Mouse (Mus musculus) heart, postnatal 25 days (tissue): ENCODE measurements at regions not wholly inside any gene's neighbourhood (a gene's known extent, or its start where the extent isn't known, plus 50 kb on each side); places are given as distances from the start of the nearest gene placed in this dataset.

ENCODE experiments used
- DNase-seq: peaks from one replicate; pipeline ENCODE4 v3.0.0; 2022; ENCODE audit warnings: low spot score
- intact Hi-C: fragments of 180-260 bp; cut with DNase I; formaldehyde crosslinking; loops from one replicate; pipeline ENCODE4 v1.15.1; 2025

DNA sequence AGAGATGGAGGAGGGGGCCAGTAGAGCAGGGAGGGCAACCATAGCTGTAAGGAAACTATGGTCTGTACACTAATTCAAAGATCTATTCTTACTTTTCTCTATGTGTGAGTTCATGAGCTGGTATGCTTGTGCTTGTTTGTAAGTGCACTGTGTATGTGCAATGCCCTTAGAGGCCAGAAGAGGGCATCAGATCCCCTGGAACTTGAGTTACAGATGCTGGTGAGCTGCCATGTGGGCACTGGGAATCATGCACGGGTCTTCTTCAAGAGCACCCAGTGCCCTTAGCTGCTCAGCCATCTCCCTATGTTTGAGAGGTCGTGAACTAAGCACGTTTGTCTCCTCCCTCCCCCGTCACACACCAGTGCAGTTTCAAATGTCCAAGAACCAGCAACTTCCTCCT, 68.9 kb downstream of the Tbx3 start:
- DNase-seq, result no peak
- intact Hi-C loops, result no loop called here

DNA sequence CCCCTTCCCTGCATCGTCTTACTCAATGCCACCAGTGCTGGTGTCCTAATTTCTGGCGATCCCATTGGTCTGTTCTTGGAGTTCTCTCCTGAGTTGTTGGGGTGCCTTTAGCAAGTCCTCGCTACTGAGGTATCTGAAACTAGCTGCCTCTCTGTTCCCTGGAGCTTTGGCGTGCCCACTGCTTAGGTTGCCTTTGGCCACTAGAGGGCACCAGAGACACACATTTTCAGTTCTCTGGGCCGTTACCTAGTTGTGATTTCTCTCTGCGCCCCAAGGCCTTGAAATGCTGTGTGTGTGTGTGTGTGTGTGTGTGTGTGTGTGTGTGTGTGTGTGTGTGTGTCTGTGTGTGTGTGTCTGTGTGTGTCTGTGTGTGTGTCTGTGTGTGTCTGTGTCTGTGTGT, 70.6 kb downstream of the Tbx3 start:
- no peak for DNase-seq

DNA sequence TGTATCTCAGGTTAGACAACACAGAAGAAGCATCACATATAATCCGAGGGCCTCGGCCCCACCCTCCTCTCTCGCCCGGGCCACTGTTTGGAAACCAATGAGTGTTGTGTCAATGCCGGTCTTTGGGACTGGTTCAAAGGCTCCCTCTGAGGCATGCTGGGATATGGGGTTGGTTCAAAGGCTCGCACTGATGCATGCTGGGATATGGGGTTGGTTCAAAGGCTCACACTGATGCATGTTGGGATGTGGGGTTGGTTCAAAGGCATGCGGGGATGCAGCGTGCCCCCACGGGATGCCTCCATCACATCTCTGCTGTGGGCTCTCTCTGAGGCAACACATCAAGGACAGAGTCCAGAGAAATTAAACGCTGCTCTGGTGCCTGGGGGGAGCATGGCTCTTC, 73.3 kb downstream of the Tbx3 start:
- intact Hi-C loops, result no loop called here
- no peak for DNase-seq

More for the DNA sequence above, 70.6 kb downstream of the Tbx3 start:
- intact Hi-C loops, result loop anchor here (1.0 kb wide), 2 partner anchors 347 to 363 kb away; no protein-coding TSS in a partner anchor

DNA sequence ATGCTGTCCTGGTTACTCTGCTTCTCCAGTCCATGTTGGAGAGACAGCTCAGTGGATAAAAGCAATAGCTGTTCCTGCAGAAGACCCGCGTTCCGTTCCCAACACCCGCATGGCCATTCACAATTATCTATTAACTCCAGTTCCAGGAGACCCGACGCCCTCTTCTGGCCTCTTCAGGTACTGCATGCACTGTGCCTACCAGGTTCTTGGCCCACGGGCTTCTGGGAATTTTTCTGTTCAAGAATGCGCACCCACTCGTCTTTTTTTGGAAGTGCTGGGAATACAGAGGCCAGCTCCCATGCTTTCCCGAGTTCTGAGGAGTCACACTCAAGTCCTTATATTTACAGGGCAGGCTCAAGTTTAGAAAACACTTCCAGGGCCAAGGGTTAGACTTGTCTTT, 76.6 kb downstream of the Tbx3 start:
- intact Hi-C loops, result no loop called here
- DNase-seq, result no peak

DNA sequence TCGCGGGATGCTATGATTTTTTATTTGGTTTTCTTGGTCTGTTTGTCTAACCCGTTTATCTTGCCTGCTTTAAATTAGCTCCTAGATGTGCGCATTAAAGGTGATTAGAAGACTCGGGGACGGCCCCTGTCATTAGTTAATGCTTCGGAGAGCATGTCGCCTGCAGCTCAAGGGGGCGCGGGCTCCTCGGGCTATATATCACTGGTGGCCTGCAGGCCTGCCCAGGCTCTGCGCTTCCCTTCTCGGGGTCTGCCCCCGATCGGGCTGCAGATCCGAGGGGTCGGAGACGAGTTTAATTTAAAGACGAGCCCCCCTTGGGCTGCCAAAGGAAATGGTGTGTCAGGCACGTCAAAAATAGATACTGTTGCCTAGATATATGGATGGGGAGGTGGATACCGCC, 78.2 kb downstream of the Tbx3 start:
- intact Hi-C loops, result no loop called here
- no peak for DNase-seq

DNA sequence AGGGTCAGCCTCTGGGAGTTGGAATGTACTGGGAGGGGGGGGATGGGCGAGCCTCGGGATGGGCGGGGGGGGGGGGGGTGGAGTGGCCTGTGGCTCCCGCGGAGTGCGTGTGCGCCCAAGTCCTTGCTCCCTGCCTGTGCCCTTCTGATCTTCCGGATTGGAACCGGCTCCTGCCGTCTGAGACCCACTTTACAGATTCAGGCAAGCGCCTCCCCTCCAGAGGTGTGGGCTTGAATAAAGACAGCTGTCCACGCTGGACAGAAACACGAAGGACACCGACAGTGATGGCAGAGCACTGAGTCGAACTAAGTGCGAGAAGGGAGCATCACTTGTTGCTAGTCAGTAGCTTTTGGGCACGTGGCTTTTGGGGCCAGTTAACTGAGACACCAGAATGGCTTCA, 78.7 kb downstream of the Tbx3 start:
- no peak for DNase-seq
- intact Hi-C loops, result no loop called here

DNA sequence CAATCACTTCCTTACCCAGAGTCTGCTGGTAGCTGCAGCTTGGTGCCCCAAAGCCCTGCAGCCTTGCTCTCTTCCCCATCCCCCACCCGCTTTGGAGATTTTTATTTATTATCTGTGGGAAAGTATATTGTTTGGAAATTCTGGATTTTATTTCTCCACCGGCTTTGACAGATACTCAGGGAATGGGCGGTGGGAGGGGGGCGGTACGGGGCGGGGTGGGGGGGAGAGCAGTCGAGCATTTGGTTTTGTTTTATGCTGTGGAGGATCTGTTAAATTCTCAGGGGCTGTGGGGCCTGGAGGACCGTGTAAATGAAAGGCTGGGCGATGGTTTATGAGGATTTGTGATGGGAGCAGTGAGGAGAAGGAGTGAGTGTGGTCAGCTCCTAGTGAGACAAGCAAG, 76.7 kb upstream of the Tbx5 start:
- no peak for DNase-seq
- intact Hi-C loops, result no loop called here

DNA sequence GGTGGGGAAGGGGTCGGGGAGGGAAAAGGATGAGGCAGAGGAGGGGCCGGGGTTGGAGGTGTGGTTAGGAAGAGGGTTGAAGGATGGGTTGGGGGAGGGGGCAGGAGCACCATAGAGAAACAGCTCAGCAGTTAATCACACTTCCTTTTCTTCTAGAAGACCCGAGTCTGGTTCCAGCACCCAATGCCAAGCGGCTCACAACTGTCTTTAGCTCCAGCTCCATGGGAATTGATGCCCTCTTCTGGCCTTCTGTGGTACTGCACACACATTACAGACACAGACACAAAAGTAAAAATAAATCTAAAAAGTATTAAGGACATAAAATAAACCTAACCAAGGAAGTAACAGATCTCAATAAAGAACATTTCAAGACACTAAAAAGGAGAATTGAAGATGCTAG, 73.6 kb upstream of the Tbx5 start:
- DNase-seq, result no peak
- intact Hi-C loops, result no loop called here

DNA sequence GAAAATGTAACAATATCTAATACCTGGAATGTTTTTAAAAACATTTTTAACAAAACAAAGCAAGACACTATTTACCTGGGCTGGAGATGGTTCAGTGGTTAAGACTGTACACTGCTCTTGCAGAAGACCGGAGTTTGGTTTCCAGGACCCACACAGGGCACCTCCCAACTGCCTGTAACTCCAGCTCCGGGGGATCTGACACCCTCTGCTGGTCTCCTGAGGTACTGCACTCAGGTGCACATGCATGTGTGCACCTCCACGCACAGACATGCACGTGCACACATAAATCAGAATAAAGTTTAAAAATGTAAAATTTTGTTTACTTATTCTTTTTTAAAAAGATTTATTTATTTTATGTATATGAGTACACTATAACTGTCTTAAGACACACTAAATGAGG, 70.4 kb upstream of the Tbx5 start:
- intact Hi-C loops, result no loop called here
- DNase-seq, result no peak

DNA sequence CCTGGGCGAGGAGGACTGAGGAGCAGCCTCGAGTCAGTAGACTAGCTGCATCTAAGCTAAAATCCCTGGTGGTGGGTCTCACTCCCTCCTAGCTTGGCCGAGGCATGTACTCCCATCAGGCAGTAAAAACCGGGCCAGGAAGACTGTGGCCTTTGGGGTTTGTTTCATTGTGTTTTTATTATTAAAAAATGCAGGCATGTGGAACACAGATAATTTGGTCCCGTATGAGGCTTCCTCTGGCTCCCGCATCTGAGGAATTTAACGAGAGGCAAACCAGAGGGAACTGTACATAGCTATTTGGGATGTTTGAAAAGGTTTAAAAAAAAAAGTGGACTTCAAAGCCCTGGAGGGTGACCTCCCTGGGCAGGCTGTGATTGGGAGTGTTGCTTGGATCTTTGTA, 69.1 kb upstream of the Tbx5 start:
- DNase-seq, result no peak
- intact Hi-C loops, result no loop called here

DNA sequence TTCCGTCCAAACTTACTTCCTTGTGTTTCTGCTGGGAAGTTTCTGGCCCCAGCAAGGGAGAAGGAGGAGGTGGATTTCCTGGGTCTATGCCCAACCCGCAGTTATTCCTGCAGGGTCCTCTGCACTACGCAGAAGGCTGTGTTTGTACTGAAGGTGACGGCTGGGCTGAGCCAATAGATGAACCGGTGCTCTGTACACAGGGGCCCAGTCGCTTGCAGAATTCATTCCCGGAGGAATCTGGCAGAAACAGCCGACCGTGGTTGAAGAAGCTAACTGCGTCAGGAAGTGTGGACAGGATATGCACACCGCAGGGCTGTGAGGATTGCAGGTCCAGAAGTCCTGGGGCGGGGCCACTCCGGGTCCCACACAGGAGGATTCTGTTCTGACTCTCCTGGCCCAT, 66.1 kb upstream of the Tbx5 start:
- no peak for DNase-seq
- intact Hi-C loops, result no loop called here

DNA sequence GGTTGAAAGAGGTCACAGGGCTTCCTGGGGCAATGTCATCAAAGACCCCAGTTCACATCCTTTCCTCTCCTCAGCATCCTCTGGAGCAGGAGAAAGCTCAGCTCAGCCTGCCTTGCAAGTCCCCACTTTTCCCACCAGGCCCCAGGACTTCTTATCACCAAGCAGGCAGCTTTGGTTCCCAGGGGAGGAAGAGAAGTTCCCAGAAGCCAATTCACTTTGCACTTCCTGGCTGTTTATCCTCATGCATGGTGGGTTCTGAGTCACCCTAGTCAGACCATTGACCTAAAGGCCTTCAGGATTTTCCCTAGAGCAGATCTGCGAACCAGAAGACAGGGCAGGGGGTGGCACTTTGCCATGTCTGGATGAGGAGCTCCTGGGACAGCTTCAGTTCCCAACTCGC, 61.5 kb upstream of the Tbx5 start:
- intact Hi-C loops, result no loop called here
- no peak for DNase-seq

DNA sequence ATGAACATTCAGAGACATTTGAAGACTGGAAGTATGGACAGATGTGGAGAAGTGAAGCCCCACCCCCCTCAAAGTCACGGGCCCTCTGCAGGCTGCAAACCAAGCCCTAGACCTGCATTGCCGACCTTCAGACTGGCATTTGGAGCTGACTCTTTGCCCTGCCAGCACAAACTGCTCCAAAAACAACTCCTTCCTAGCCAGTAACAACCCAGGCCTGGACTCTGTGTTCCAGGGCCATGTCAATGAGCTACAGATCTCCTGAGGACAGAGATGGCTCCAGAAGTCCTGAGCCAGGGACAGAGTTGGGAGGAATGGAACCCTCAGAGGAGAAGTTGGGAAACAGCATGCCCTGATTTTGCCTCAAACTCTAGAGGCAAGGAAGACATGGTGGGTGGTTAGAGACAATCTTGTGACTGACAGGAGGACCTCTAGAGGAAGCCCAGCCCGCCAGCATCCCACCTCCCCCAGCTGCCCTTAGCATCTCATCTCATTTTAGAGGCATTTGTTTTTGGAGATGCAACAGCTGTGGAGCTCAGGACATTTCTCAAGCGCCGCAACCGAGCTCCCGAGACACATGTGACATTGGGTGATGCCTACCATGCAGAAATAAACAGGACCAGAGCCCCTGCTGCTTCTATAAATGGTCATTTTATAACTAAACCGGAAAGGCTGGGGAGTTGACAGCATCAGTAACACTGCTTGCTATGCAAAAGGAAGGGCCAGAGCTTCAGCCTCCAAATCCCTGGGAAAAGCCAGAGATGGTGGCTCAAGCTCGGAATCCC, 56.2 kb upstream of the Tbx5 start:
- intact Hi-C loops, result no loop called here
- no peak for DNase-seq

DNA sequence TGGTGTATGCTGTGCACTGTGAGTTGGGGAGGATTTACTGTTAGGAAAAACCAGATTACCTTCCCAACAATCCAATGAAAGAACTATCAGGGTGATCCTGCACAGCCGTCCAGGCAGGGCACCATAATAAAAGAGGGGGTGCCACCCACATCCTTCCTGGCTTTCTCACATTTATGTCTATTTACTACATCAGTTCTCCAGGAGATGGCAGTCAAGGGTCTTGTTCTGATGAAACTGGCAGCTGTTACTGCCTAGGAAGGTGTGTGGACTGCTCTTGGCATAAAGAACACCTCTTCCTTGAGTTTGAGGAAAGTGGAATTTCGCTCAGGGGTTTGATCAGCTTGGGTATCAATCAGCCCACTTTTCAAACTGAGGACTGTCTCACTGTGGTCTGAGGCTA, 54.6 kb upstream of the Tbx5 start:
- DNase-seq, result no peak
- intact Hi-C loops, result loop anchor here (1.0 kb wide), 1 partner anchor 310 kb away; no protein-coding TSS in a partner anchor

DNA sequence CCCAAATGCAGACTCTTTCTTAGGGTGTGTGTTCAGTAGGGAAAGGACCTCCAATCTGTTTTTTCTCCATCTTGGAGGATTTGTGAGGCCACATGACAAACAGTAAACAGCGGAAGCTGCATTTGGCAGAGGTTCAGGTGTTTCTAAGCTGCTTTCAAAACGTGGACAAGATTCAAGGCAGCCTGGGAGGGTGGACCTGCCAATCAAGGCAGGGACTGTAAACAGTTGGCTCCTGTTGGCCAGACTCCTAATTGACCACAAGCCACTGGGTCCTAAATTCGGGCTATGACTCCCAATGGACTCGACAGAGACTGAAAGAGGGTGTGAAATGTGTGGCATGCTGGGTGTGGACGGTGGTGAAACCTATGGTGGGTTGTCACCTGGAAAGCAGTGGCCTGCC, 51.1 kb upstream of the Tbx5 start:
- intact Hi-C loops, result no loop called here
- no peak for DNase-seq
